Mouse (Mus musculus) layer of hippocampus, adult 18-20 months (tissue): ENCODE results near the gene Cbx5. TPM values are rescaled to one million over a fixed set of nuclear protein-coding genes. Genes with fewer than 3 reads are reported as not detected.
A peak's percentile ranks its signal among the peaks of the same experiment; 100 is the strongest.

ENCODE experiments used
- DNase-seq, 2 experiments: peaks; one replicate each; pipeline ENCODE4 v3.0.0; 2022; ENCODE audit warnings: low spot score in 2 of 2
- total RNA-seq, 2 experiments: library from RNA; stranded (reverse); gene quantifications; 2 replicates each; pipeline ENCODE4 v1.2.3; 2021

Gene Cbx5
- total RNA-seq, 2 experiments from 2014 or later = 174 to 190 TPM

GRCm38 (mm10) chr15:103176874-103177421 lies 62.7 kb downstream of the Cbx5 start:
- DNase-seq = peak; percentile 82 to 95

- no peak for DNase-seq
These were observed 66.4 kb downstream of the Cbx5 start for GRCm38 (mm10) chr15:103173251-103173650.

- DNase-seq = peak in 1 of 2 experiments; percentile 65
These were observed 67.1 kb downstream of the Cbx5 start for GRCm38 (mm10) chr15:103172537-103172936.

- no peak for DNase-seq
These were observed 68.3 kb downstream of the Cbx5 start for GRCm38 (mm10) chr15:103171276-103171675.

- no peak for DNase-seq
These were observed 69.3 kb downstream of the Cbx5 start for GRCm38 (mm10) chr15:103170316-103170679.

GRCm38 (mm10) chr15:103169612-103170315 lies 69.9 kb downstream of the Cbx5 start:
- DNase-seq = no peak

- DNase-seq = no peak
These were observed 70.6 kb downstream of the Cbx5 start for GRCm38 (mm10) chr15:103168801-103169611.

GRCm38 (mm10) chr15:103167786-103168185 lies 71.8 kb downstream of the Cbx5 start:
- no peak for DNase-seq

GRCm38 (mm10) chr15:103167042-103167615 lies 72.5 kb downstream of the Cbx5 start, which contains the start of gene Smug1:
TSS of gene Smug1 (minus strand) at chr15:103167092.
- DNase-seq = no peak

GRCm38 (mm10) chr15:103165924-103166323 lies 73.7 kb downstream of the Cbx5 start:
- DNase-seq = no peak

GRCm38 (mm10) chr15:103165379-103165778 lies 74.2 kb downstream of the Cbx5 start:
- DNase-seq = peak; percentile 77 to 93

GRCm38 (mm10) chr15:103163182-103163919 lies 76.3 kb downstream of the Cbx5 start:
- peak; percentile 87 to 95 for DNase-seq

- DNase-seq = peak in 1 of 2 experiments; percentile 74
These were observed 82.0 kb downstream of the Cbx5 start for GRCm38 (mm10) chr15:103157585-103157984.

GRCm38 (mm10) chr15:103156890-103157289 lies 82.7 kb downstream of the Cbx5 start:
- no peak for DNase-seq

- DNase-seq = no peak
These were observed 84.0 kb downstream of the Cbx5 start for GRCm38 (mm10) chr15:103155366-103156321.

GRCm38 (mm10) chr15:103152890-103153610 lies 86.6 kb downstream of the Cbx5 start:
- no peak for DNase-seq

GRCm38 (mm10) chr15:103152371-103152770 lies 87.2 kb downstream of the Cbx5 start:
- no peak for DNase-seq

GRCm38 (mm10) chr15:103147779-103148178 lies 91.8 kb downstream of the Cbx5 start:
- no peak for DNase-seq

GRCm38 (mm10) chr15:103147422-103147690 lies 92.3 kb downstream of the Cbx5 start:
- no peak for DNase-seq
